Mouse (Mus musculus): ENCODE results near the gene Tspan1.
A peak's percentile ranks its signal among the peaks of the same experiment; 100 is the strongest.

Tspan1 gene

DNA sequence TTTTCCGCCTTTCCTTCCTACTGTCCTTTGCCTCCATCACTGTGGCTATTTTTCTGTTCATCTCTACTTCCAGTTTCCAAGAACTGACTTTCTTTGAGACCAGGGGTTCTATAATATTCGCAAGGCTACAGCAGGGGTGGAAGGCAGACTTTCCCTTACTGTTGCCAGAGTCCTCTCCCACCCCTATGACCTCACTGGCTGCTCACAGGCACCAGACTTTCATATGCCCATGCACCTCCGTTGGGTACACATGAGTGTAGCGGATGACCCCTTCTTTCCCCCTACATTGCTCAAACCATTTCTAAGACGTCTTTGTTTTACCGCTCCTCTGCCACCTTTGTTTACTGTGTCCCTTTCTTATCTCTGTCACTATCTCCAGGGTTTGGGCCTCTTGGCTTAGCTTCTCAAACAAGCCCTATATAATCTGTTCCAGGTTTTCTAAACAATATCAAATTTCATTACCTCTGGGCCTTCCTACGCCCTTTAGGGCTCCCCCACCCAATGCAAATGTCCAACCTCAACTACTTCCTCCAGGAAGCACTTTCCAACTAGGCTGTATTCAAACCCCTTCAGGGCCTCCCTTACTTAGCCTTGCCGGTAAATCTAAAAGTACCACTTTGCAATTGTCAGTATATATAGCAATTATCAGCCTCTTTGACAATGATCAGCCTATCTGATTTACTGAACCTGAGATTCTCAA is 1.5 kb downstream of the Tspan1 start:
- DNase-seq (ENCODE audit: low read depth, low spot score) = no peak

- DNase-seq (ENCODE audit: low read depth, low spot score) = no peak
Observed at GRCm38 (mm10) chr4:116164759-116165554, 2.4 kb downstream of the Tspan1 start.

GRCm38 (mm10) chr4:116162142-116162541 is 5.3 kb downstream of the Tspan1 start:
- DNase-seq (ENCODE audit: low read depth, low spot score) = no peak

DNA sequence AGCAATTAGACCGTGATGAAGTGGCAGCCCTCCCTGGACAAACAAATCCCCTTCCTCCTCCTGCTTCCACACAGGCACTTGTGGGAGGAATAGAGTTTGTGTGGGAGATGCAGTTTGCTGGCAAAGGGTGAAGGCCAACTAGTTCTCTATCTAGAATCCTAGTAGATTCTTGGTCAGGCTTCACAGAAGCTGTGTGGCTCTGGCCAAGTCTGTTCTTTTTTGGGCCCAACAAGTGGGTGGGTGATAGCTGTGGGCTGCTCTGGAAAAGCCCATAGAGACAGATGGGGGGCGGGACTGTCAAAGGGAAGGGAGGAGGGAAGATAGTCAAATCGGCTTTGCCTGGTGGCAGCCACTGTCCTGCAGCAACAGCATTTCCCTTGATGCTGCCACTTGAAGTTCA is 6.6 kb downstream of the Tspan1 start:
- no peak for DNase-seq (ENCODE audit: low read depth, low spot score)

DNA sequence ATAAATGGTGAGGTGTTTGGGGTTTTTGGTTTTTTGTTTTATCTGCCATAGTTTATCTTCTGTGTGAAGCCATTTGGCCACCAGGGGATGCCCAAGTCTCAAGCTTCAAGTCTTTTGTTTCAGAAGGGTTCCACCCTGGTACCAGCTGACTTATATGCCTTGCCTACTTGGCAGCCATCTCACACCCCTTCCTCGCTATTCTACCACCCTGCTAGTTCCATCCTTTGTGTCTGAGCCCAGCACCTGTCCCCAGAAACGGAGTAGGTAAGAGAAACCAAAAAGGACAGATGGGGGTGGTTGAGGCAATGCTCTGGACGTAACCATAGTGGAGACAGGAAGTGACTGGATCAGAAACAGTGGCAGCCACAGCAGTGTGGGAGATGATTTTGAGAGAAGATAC is 7.5 kb downstream of the Tspan1 start:
- DNase-seq (ENCODE audit: low read depth, low spot score) = no peak

DNA sequence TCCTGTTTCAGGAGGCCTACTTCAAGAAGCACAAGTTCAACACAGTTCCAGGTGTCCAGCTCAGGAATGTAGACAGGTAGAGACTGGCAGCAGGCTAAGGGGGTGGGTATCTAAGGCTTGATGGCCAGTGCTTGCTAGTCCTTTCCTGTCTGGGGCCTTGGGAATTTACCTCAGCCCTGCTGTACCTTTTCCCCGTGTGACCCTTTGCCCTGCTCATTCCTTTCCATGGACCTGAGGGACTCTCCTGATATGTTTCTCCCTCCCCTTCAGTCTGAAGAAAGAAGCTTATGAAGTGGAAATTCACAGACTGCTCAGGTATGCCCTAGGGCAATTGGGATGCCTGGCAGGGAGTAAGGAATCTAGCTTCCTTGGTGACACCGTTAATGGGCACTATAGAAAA is 9.5 kb downstream of the Tspan1 start:
- DNase-seq (ENCODE audit: low read depth, low spot score) = no peak

DNA sequence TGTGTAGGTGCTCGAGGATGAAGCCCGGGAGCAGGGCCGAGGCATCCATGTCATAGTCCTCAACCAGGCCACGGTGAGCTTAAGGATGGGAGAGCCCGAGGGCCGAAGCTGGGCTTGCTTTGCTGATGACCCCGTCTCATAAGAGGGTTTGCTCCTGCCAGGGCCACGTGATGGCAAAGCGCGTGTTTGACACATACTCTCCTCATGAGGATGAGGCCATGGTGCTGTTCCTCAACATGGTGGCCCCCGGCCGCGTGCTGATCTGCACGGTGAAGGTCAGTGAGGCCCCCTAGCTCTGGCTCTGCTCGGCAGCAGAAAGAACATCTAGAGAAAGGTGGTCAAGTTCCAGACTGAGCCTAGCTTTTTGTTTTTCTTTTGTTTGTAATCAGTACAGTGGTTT is 14.7 kb downstream of the Tspan1 start:
- DNase-seq (ENCODE audit: low read depth, low spot score) = no peak

- no peak for DNase-seq (ENCODE audit: low read depth, low spot score)
Observed at GRCm38 (mm10) chr4:116151238-116151637, 16.2 kb downstream of the Tspan1 start, which contains the start of gene Lurap1. Lurap1 (minus strand) TSS chr4:116151338.

DNA sequence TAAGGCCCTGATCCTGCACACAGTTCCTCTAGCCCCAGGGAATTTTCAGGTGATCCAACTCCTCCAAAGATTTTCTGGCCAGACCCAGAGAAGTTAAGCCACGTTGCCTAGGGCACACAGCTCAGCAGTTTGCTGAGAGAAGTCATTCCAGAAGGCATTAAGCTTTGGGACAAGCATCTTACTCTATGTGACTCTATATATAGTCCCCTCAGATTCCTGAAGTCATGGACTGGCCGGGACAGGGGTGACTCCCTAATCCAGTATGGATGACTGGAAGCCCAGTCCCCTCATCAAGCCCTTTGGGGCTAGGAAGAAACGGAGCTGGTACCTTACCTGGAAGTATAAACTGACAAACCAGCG is 16.6 kb downstream of the Tspan1 start:
- no peak for DNase-seq (ENCODE audit: low read depth, low spot score)

DNA sequence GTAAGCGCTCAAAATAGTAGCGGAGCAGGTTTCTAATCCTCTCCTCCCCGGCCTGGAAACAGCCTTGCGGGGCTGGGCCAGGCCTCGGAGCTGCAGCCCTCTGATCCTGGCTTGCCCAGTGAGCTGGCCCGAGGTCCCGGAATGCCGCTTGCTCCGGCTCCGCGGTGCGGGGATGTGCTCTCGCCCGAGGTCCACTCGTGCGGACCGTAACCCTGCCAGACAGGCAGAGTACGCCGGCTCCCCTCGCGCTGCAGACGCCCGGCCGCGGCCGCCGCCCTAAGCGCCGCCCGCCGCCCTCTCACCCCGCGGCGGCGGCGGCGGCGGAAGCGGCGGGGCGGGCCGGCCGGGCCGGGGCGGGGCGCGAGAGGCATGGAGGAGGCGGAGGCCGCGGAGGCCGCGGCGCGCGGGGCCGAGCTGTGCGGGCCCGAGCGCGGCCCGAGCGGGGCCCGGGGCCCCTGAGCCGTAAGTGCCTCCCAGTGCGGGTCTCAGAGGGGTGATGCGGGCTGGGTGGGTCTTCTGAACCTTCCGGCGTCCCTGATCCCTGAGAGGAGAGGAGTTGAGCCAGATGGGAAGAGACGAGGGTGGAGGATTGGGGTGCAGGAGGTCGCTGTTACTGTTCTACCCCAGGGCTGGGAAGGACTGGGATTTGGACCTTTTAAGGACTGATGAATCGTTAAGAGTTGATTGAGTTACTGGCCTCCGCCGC is 17.1 kb downstream of the Tspan1 start:
- peak; percentile 80 for DNase-seq (ENCODE audit: low read depth, low spot score)

DNA sequence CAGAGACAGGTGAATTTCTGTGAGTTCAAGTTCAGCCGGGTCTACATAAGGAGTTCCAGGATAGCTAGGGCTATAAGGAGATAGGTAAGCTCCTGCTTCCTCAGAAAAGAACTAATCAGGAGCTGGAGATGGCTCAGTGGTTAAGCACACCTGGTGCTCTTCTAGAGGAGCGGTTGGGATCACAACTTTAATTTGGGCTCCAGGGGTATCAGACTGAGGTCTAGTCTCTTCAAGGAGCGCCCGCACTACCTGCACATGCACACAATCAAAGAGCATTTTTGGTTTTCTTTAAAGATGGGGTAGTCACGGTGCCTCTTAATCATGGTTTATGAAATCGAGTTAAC is 17.6 kb downstream of the Tspan1 start:
- no peak for DNase-seq (ENCODE audit: low read depth, low spot score)

DNA sequence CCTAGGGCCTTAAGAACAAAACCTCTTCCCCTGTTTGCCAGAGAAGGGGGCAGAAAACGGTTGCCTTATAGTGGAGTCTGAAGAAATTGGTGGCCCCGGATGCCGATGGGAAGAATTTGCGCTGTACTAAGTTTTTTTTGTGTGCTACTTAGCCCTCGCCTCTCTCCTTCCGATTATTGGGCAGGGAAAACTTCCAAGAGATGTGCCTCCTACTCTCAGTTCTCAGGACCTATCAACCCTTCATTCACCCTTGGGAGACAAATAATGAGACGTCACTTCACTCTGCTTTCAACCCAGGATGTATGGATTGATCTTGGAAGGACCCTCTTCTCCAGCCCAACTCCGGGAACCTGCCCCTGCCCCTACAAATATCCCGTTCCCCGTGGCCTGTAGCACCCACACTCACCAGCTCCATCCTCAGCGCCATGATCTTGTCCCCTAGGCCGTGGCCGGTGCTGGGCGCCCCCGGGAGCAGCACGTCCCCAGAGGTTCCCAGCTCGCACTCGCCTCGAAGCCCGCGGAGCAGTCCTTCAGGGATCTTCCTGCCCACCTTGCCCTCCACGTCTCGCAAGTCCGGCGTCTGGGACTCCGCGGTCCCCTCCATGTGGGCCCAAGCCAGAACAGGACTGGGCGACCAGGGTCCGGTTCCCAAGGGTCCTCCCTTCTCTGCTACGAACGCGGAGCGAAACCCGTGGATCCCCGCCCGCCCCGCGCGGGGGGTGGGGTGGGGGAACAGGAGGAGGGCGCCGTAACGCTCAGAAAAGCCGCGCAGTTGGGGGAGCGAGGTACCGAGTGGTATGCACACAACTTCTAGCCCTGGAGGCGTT is 23.3 kb downstream of the Tspan1 start:
- peak; percentile 80 for DNase-seq (ENCODE audit: low read depth, low spot score)

GRCm38 (mm10) chr4:116143317-116143811 is 24.0 kb downstream of the Tspan1 start:
- peak; percentile 71 for DNase-seq (ENCODE audit: low read depth, low spot score)

- DNase-seq (ENCODE audit: low read depth, low spot score) = no peak
Observed at GRCm38 (mm10) chr4:116142269-116142668, 25.1 kb downstream of the Tspan1 start.

- no peak for DNase-seq (ENCODE audit: low read depth, low spot score)
Observed at GRCm38 (mm10) chr4:116141736-116142135, 25.7 kb downstream of the Tspan1 start.

GRCm38 (mm10) chr4:116140801-116141574 is 26.4 kb downstream of the Tspan1 start:
- no peak for DNase-seq (ENCODE audit: low read depth, low spot score)

DNA sequence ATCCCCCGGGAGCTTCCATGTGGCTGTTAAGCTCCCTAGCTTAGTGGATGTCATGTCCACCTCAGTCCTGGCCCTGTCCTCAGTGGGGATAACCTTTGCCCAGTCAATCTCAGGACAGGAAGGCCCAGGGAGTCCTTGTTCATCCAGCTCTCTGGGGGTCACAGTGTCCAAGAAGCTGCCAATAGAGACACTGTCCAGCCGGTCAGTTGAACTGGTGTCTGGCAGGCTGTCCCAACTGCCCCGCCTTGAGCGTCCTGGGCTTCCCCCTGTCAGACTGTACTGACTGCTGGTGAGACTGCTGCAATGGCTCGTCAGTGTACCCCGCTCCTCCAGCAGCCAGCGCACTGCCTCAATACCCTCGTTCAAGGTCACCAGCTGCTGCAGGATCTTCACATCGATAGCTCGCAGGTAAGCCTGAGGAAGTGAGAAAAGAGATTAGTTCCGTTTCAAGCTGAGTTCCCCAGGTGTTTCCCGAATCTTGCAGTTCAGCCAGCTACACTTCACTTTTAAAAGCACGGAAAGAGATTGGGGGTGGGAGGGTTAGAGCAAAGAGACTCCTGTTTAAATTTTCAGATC is 29.9 kb downstream of the Tspan1 start:
- peak; percentile 90 for DNase-seq (ENCODE audit: low read depth, low spot score)

DNA sequence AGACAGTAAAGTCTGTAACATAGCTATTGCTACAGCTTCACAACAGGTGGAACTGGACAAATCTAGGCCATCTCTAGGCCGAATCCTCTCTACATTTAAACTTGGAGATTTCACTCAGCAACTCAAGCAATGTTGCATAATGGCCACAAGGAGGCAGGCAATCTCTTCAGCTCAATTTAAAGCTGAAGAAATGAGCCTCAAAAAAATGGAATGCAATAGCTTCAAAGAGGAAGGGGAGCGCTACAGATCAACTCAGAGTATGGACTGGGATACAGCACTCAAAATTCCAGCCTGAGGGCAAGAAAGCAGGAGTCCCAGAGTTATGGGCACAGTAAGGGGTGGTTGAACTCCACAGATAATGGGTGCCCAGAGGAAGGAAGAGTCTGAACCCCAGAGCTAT is 32.4 kb downstream of the Tspan1 start:
- DNase-seq (ENCODE audit: low read depth, low spot score) = peak; percentile 66

GRCm38 (mm10) chr4:116133126-116133525 is 34.3 kb downstream of the Tspan1 start:
- DNase-seq (ENCODE audit: low read depth, low spot score) = no peak

DNA sequence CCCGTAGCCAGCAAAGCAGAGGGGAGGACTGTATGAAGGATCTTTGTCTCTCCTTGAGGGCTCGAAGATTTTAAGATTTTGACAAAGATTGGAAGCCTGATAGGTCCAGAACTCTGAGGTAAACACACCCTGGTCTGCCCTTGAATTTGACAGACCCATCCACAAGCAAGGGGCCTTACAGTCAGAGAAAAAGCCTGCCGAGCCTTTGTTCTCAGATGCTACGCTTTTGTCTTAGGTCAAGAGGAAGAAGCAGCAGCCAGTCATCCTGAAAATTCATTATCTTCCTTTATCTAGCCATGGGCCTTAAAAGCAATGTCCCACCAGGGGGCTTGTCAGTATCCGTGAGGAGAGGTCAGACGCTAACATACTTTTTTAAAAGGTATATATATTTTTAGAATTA is 39.4 kb downstream of the Tspan1 start:
- no peak for DNase-seq (ENCODE audit: low read depth, low spot score)
